Mouse (Mus musculus): ENCODE measurements around the gene Hoxb7. TPM values are rescaled to one million over a fixed set of nuclear protein-coding genes. Genes with fewer than 3 reads are reported as not detected.

Hoxb7 gene
- 40.8 and 45.6 TPM in 2 replicates for polyA plus RNA-seq (2014; fragmentation: Nextera tagmentation; extraction: Ambion mirVana)

- 2% methylated on average over 43 of the region's 43 CpGs for WGBS
- H3K4me2 ChIP-seq (replicated peaks): peak within 1 kb of the TSS; percentile 46
- H3K36me3 ChIP-seq (replicated peaks; ENCODE audit: control insufficient read depth, insufficient read depth): no peaks in the 10 kb centered on the region
- no peak for DNase-seq (ENCODE audit: low spot score)
- no peak for ATAC-seq (ENCODE audit: low FRiP score)
- H3K9me3 ChIP-seq (ENCODE audit: control insufficient read depth, low read length): no peaks in the 10 kb centered on the region
- no peaks in the 10 kb centered on the region for H3K4me1 ChIP-seq (replicated peaks; ENCODE audit: control insufficient read depth, insufficient read depth, low read length)
- peak within 1 kb of the TSS; percentile 69 for H3K27ac ChIP-seq
- H3K27me3 ChIP-seq (ENCODE audit: control insufficient read depth, insufficient read depth, low read length): peaks cover 89% of the 10 kb centered on the region
- H3K4me3 ChIP-seq (replicated peaks; ENCODE audit: low read length): peak within 1 kb of the TSS; percentile 39
- H3K9ac ChIP-seq: peak within 1 kb of the TSS; percentile 63
Measured at GRCm38 (mm10) chr11:96285771-96286738, at the start of gene Hoxb7. Hoxb7 (plus strand) TSS chr11:96286623.

GRCm38 (mm10) chr11:96240211-96240610 is 46.2 kb upstream of the Hoxb7 start:
- peaks cover 38% of the 10 kb centered on the region for H3K27me3 ChIP-seq (ENCODE audit: control insufficient read depth, insufficient read depth, low read length)
- 3% methylated on average over 7 of the region's 7 CpGs for WGBS
- peak; percentile 75 for DNase-seq (ENCODE audit: low spot score)
- H3K9ac ChIP-seq: no peak overlapping the region
- no peak overlapping the region for H3K4me2 ChIP-seq (replicated peaks)
- no peak overlapping the region for H3K27ac ChIP-seq
- ATAC-seq (ENCODE audit: low FRiP score): no peak
- no peaks in the 10 kb centered on the region for H3K9me3 ChIP-seq (ENCODE audit: control insufficient read depth, low read length)
- no peaks in the 10 kb centered on the region for H3K4me1 ChIP-seq (replicated peaks; ENCODE audit: control insufficient read depth, insufficient read depth, low read length)
- H3K4me3 ChIP-seq (replicated peaks; ENCODE audit: low read length): no peak overlapping the region
- no peaks in the 10 kb centered on the region for H3K36me3 ChIP-seq (replicated peaks; ENCODE audit: control insufficient read depth, insufficient read depth)

- DNase-seq (ENCODE audit: low spot score) (no peak), ATAC-seq (ENCODE audit: low FRiP score) (no peak)
- WGBS: under 1% methylated on average over 14 of the region's 14 CpGs
- H3K27ac ChIP-seq: no peak overlapping the region
- H3K36me3 ChIP-seq (replicated peaks; ENCODE audit: control insufficient read depth, insufficient read depth): no peaks in the 10 kb centered on the region
- H3K27me3 ChIP-seq (ENCODE audit: control insufficient read depth, insufficient read depth, low read length): peaks cover 98% of the 10 kb centered on the region
- no peak overlapping the region for H3K4me3 ChIP-seq (replicated peaks; ENCODE audit: low read length)
- no peak overlapping the region for H3K4me2 ChIP-seq (replicated peaks)
- H3K9me3 ChIP-seq (ENCODE audit: control insufficient read depth, low read length): no peaks in the 10 kb centered on the region
- no peak overlapping the region for H3K9ac ChIP-seq
- no peaks in the 10 kb centered on the region for H3K4me1 ChIP-seq (replicated peaks; ENCODE audit: control insufficient read depth, insufficient read depth, low read length)
Measured at GRCm38 (mm10) chr11:96250901-96251300, 35.5 kb upstream of the Hoxb7 start.

- no peak overlapping the region for H3K27ac ChIP-seq
Measured at GRCm38 (mm10) chr11:96251480-96252031, 34.9 kb upstream of the Hoxb7 start.

GRCm38 (mm10) chr11:96252541-96253120 is 33.8 kb upstream of the Hoxb7 start:
- ATAC-seq (ENCODE audit: low FRiP score): no peak
- H3K4me2 ChIP-seq (replicated peaks): no peak overlapping the region
- no peak overlapping the region for H3K4me3 ChIP-seq (replicated peaks; ENCODE audit: low read length)

More at GRCm38 (mm10) chr11:96251480-96252031, 34.9 kb upstream of the Hoxb7 start:
- no peak for DNase-seq (ENCODE audit: low spot score)
- Histone ChIP-seq H3K36me3 (replicated peaks; ENCODE audit: control insufficient read depth, insufficient read depth) (no peaks in the 10 kb centered on the region), H3K9ac (no peak overlapping the region), H3K27me3 (ENCODE audit: control insufficient read depth, insufficient read depth, low read length) (peaks cover 98% of the 10 kb centered on the region), H3K4me1 (replicated peaks; ENCODE audit: control insufficient read depth, insufficient read depth, low read length) (no peaks in the 10 kb centered on the region), H3K4me3 (replicated peaks; ENCODE audit: low read length) (no peak overlapping the region), H3K9me3 (ENCODE audit: control insufficient read depth, low read length) (no peaks in the 10 kb centered on the region), H3K4me2 (replicated peaks) (no peak overlapping the region)
- no peak for ATAC-seq (ENCODE audit: low FRiP score)
- 2% methylated on average over 46 of the region's 46 CpGs for WGBS

GRCm38 (mm10) chr11:96254221-96254620 is 32.2 kb upstream of the Hoxb7 start:
- Histone ChIP-seq H3K4me2 (replicated peaks) (no peak overlapping the region), H3K4me3 (replicated peaks; ENCODE audit: low read length) (no peak overlapping the region), H3K9me3 (ENCODE audit: control insufficient read depth, low read length) (no peaks in the 10 kb centered on the region), H3K9ac (no peak overlapping the region), H3K36me3 (replicated peaks; ENCODE audit: control insufficient read depth, insufficient read depth) (no peaks in the 10 kb centered on the region), H3K27ac (no peak overlapping the region), H3K27me3 (ENCODE audit: control insufficient read depth, insufficient read depth, low read length) (peaks cover 99% of the 10 kb centered on the region), H3K4me1 (replicated peaks; ENCODE audit: control insufficient read depth, insufficient read depth, low read length) (no peaks in the 10 kb centered on the region)
- ATAC-seq (ENCODE audit: low FRiP score) (no peak), DNase-seq (ENCODE audit: low spot score) (no peak)
- 3% methylated on average over 11 of the region's 11 CpGs for WGBS

More at GRCm38 (mm10) chr11:96252541-96253120, 33.8 kb upstream of the Hoxb7 start:
- Histone ChIP-seq H3K4me1 (replicated peaks; ENCODE audit: control insufficient read depth, insufficient read depth, low read length) (no peaks in the 10 kb centered on the region), H3K9ac (no peak overlapping the region), H3K27me3 (ENCODE audit: control insufficient read depth, insufficient read depth, low read length) (peaks cover 97% of the 10 kb centered on the region), H3K27ac (no peak overlapping the region), H3K36me3 (replicated peaks; ENCODE audit: control insufficient read depth, insufficient read depth) (no peaks in the 10 kb centered on the region), H3K9me3 (ENCODE audit: control insufficient read depth, low read length) (no peaks in the 10 kb centered on the region)
- 3% methylated on average over 12 of the region's 12 CpGs for WGBS
- DNase-seq (ENCODE audit: low spot score): no peak

GRCm38 (mm10) chr11:96255111-96255995 is 31.1 kb upstream of the Hoxb7 start:
- Histone ChIP-seq H3K27me3 (ENCODE audit: control insufficient read depth, insufficient read depth, low read length) (peaks cover 99% of the 10 kb centered on the region), H3K36me3 (replicated peaks; ENCODE audit: control insufficient read depth, insufficient read depth) (no peaks in the 10 kb centered on the region), H3K4me3 (replicated peaks; ENCODE audit: low read length) (no peak overlapping the region), H3K9ac (no peak overlapping the region), H3K4me2 (replicated peaks) (no peak overlapping the region), H3K4me1 (replicated peaks; ENCODE audit: control insufficient read depth, insufficient read depth, low read length) (no peaks in the 10 kb centered on the region), H3K27ac (no peak overlapping the region), H3K9me3 (ENCODE audit: control insufficient read depth, low read length) (no peaks in the 10 kb centered on the region)
- ATAC-seq (ENCODE audit: low FRiP score) (no peak), DNase-seq (ENCODE audit: low spot score) (no peak)
- WGBS: 2% methylated on average over 39 of the region's 39 CpGs

- Histone ChIP-seq H3K27me3 (ENCODE audit: control insufficient read depth, insufficient read depth, low read length) (peaks cover 99% of the 10 kb centered on the region), H3K4me3 (replicated peaks; ENCODE audit: low read length) (no peak overlapping the region), H3K27ac (no peak overlapping the region), H3K36me3 (replicated peaks; ENCODE audit: control insufficient read depth, insufficient read depth) (no peaks in the 10 kb centered on the region), H3K4me2 (replicated peaks) (no peak overlapping the region), H3K4me1 (replicated peaks; ENCODE audit: control insufficient read depth, insufficient read depth, low read length) (no peaks in the 10 kb centered on the region), H3K9ac (no peak overlapping the region), H3K9me3 (ENCODE audit: control insufficient read depth, low read length) (no peaks in the 10 kb centered on the region)
- 2% methylated on average over 14 of the region's 14 CpGs for WGBS
- ATAC-seq (ENCODE audit: low FRiP score) (no peak), DNase-seq (ENCODE audit: low spot score) (no peak)
Measured at GRCm38 (mm10) chr11:96255996-96256445, 30.4 kb upstream of the Hoxb7 start.
